Mouse (Mus musculus) forebrain, embryonic 10.5 days (tissue): ENCODE results near the gene Fancd2os. TPM values are rescaled to one million over a fixed set of nuclear protein-coding genes. Genes with fewer than 3 reads are reported as not detected.

Experiments
- DNase-seq: peaks from one replicate; pipeline ENCODE4 v3.0.0-alpha.2; 2017; ENCODE audit warnings: low spot score; ENCODE audit errors: extremely low spot score
- H3K27ac ChIP-seq: fragments of 300-500 bp; sonication (generic); 2 replicates; pipeline ENCODE4 v1.5.1; 2016; ENCODE audit warnings: mild to moderate bottlenecking
- H3K27me3 ChIP-seq: fragments of 300-500 bp; sonication (generic); 2 replicates; pipeline ENCODE4 v1.6.1; 2016; ENCODE audit warnings: mild to moderate bottlenecking; ENCODE audit not compliant: poor library complexity, severe bottlenecking
- H3K36me3 ChIP-seq: fragments of 300-500 bp; sonication (generic); replicated peaks from 2 replicates; pipeline ENCODE4 v1.6.1; 2016; ENCODE audit warnings: mild to moderate bottlenecking, moderate library complexity
- H3K4me1 ChIP-seq: fragments of 300-500 bp; sonication (generic); 2 replicates; pipeline ENCODE4 v1.6.1; 2016
- H3K4me3 ChIP-seq: fragments of 300-500 bp; sonication (generic); 2 replicates; pipeline ENCODE4 v1.5.1; 2016; ENCODE audit warnings: mild to moderate bottlenecking, moderate library complexity
- H3K9me3 ChIP-seq: fragments of 300-500 bp; sonication (generic); 2 replicates; pipeline ENCODE4 v1.6.1; 2016; ENCODE audit warnings: mild to moderate bottlenecking, moderate library complexity
- WGBS: fragments of 180-500 bp; shearing (Covaris S2); methylation state at CpG from one replicate; pipeline ENCODE4 v1.1.7; 2016; 5-methylcytosine and 5-hydroxymethylcytosine counted together
- polyA plus RNA-seq: library from polyadenylated mRNA; unstranded; fragments of >200 nt; fragmentation: Nextera tagmentation; extraction: Ambion mirVana; gene quantifications from 2 replicates; pipeline ENCODE4 v1.2.1, GENCODE M21; 2016

The Fancd2os gene
- polyA plus RNA-seq: not detected in 2 replicates

- Histone ChIP-seq H3K9me3 (no peaks in the 10 kb centered on the region), H3K4me1 (peaks cover 15% of the 10 kb centered on the region), H3K27ac (peak within 1 kb of the TSS; percentile 76), H3K36me3 (peaks cover 16% of the 10 kb centered on the region), H3K4me3 (no peak within 1 kb of the TSS; the same call in 1 of the 2 replicates), H3K27me3 (no peaks in the 10 kb centered on the region)
- DNase-seq: peak; percentile 44
- WGBS: 43% methylated on average over 23 of the region's 23 CpGs
Observed at GRCm38 (mm10) chr6:113600543-113601139, at the start of gene Fancd2os. Gene Fancd2os, minus strand, starts transcription at chr6:113600715.

- H3K4me3 ChIP-seq: no peak overlapping the region
- WGBS: 82% methylated on average over 4 of the region's 4 CpGs
- H3K4me1 ChIP-seq: no peaks in the 10 kb centered on the region
- no peaks in the 10 kb centered on the region for H3K9me3 ChIP-seq
- H3K27me3 ChIP-seq: no peaks in the 10 kb centered on the region
- H3K36me3 ChIP-seq: no peaks in the 10 kb centered on the region
- DNase-seq: no peak
- no peak overlapping the region for H3K27ac ChIP-seq
Observed at GRCm38 (mm10) chr6:113650197-113650640, 49.7 kb upstream of the Fancd2os start.

- Histone ChIP-seq H3K9me3 (no peaks in the 10 kb centered on the region), H3K4me1 (no peaks in the 10 kb centered on the region), H3K36me3 (no peaks in the 10 kb centered on the region), H3K4me3 (no peak overlapping the region), H3K27me3 (no peaks in the 10 kb centered on the region), H3K27ac (no peak overlapping the region)
- no peak for DNase-seq
- 90% methylated on average over 7 of the region's 7 CpGs for WGBS
Observed at GRCm38 (mm10) chr6:113649346-113650196, 49.1 kb upstream of the Fancd2os start.

- Histone ChIP-seq H3K27me3 (no peaks in the 10 kb centered on the region), H3K9me3 (no peaks in the 10 kb centered on the region), H3K36me3 (no peaks in the 10 kb centered on the region), H3K4me3 (no peak overlapping the region), H3K27ac (no peak overlapping the region), H3K4me1 (peaks cover 2% of the 10 kb centered on the region; the same call in 1 of the 2 replicates)
- 88% methylated on average over 8 of the region's 8 CpGs for WGBS
- DNase-seq: no peak
Observed at GRCm38 (mm10) chr6:113644808-113645207, 44.3 kb upstream of the Fancd2os start.

- Histone ChIP-seq H3K4me3 (no peak overlapping the region), H3K9me3 (no peaks in the 10 kb centered on the region), H3K36me3 (no peaks in the 10 kb centered on the region), H3K4me1 (peaks cover 2% of the 10 kb centered on the region; the same call in 1 of the 2 replicates), H3K27ac (no peak overlapping the region), H3K27me3 (no peaks in the 10 kb centered on the region)
- no peak for DNase-seq
- WGBS: 86% methylated on average over 2 of the region's 2 CpGs
Observed at GRCm38 (mm10) chr6:113643967-113644366, 43.5 kb upstream of the Fancd2os start.

- 90% methylated on average over 4 of the region's 4 CpGs for WGBS
- Histone ChIP-seq H3K9me3 (no peaks in the 10 kb centered on the region), H3K36me3 (no peaks in the 10 kb centered on the region), H3K27ac (no peak overlapping the region), H3K27me3 (no peaks in the 10 kb centered on the region), H3K4me3 (no peak overlapping the region), H3K4me1 (peaks cover 9% of the 10 kb centered on the region)
- DNase-seq: no peak
Observed at GRCm38 (mm10) chr6:113643021-113643420, 42.5 kb upstream of the Fancd2os start.

- Histone ChIP-seq H3K27me3 (no peaks in the 10 kb centered on the region), H3K4me1 (peaks cover 10% of the 10 kb centered on the region), H3K9me3 (no peaks in the 10 kb centered on the region), H3K36me3 (no peaks in the 10 kb centered on the region), H3K4me3 (no peak overlapping the region), H3K27ac (no peak overlapping the region)
- 92% methylated on average over 8 of the region's 8 CpGs for WGBS
- DNase-seq: no peak
Observed at GRCm38 (mm10) chr6:113642605-113643004, 42.1 kb upstream of the Fancd2os start.

GRCm38 (mm10) chr6:113639201-113639600 lies 38.7 kb upstream of the Fancd2os start:
- 87% methylated on average over 4 of the region's 4 CpGs for WGBS
- Histone ChIP-seq H3K9me3 (no peaks in the 10 kb centered on the region), H3K4me3 (no peak overlapping the region), H3K4me1 (peaks cover 10% of the 10 kb centered on the region), H3K27ac (no peak overlapping the region), H3K36me3 (peaks cover 1% of the 10 kb centered on the region; the same call in 1 of the 2 replicates), H3K27me3 (no peaks in the 10 kb centered on the region)
- DNase-seq: no peak

- Histone ChIP-seq H3K36me3 (peaks cover 7% of the 10 kb centered on the region), H3K4me3 (peak within 1 kb of the TSS; percentile 61), H3K4me1 (peaks cover 10% of the 10 kb centered on the region), H3K9me3 (no peaks in the 10 kb centered on the region), H3K27me3 (no peaks in the 10 kb centered on the region), H3K27ac (peak within 1 kb of the TSS; percentile 81)
- 8% methylated on average over 37 of the region's 37 CpGs for WGBS
- DNase-seq: peak; percentile 90
Observed at GRCm38 (mm10) chr6:113638302-113639040, 38.0 kb upstream of the Fancd2os start, which contains the start of gene Irak2. Gene Irak2, plus strand, starts transcription at chr6:113638467.

- Histone ChIP-seq H3K4me1 (no peaks in the 10 kb centered on the region), H3K36me3 (peaks cover 62% of the 10 kb centered on the region), H3K27ac (no peak overlapping the region), H3K4me3 (no peak overlapping the region), H3K27me3 (no peaks in the 10 kb centered on the region), H3K9me3 (no peaks in the 10 kb centered on the region)
- no peak for DNase-seq
- 100% methylated on average over 4 of the region's 4 CpGs for WGBS
Observed at GRCm38 (mm10) chr6:113632863-113633262, 32.3 kb upstream of the Fancd2os start.

GRCm38 (mm10) chr6:113630322-113630721 lies 29.8 kb upstream of the Fancd2os start:
- Histone ChIP-seq H3K9me3 (no peaks in the 10 kb centered on the region; the same call in 1 of the 2 replicates), H3K4me3 (no peak overlapping the region), H3K4me1 (peaks cover 8% of the 10 kb centered on the region), H3K27me3 (no peaks in the 10 kb centered on the region), H3K27ac (no peak overlapping the region), H3K36me3 (peaks cover 84% of the 10 kb centered on the region)
- no peak for DNase-seq
- WGBS: 78% methylated on average over 5 of the region's 5 CpGs

- H3K36me3 ChIP-seq: peaks cover 44% of the 10 kb centered on the region
- no peaks in the 10 kb centered on the region; the same call in 1 of the 2 replicates for H3K9me3 ChIP-seq
- peak overlapping the region; percentile 79 for H3K4me3 ChIP-seq
- peak overlapping the region; percentile 94; the same call in 1 of the 2 replicates for H3K27ac ChIP-seq
- H3K27me3 ChIP-seq: no peaks in the 10 kb centered on the region
- no peak for DNase-seq
- peaks cover 22% of the 10 kb centered on the region for H3K4me1 ChIP-seq
- WGBS: 61% methylated on average over 5 of the region's 5 CpGs
Observed at GRCm38 (mm10) chr6:113624989-113625770, 24.7 kb upstream of the Fancd2os start.
